Mouse (Mus musculus) 416B (cell line): ENCODE results near the gene Hoxb5.

Experiments used
- DNase-seq: peaks from one replicate; pipeline ENCODE4 v3.0.0; 2011; ENCODE audit warnings: low read depth

The Hoxb5 gene

GRCm38 (mm10) chr11:96340698-96341365 is 37.7 kb downstream of the Hoxb5 start:
- no peak for DNase-seq

DNA sequence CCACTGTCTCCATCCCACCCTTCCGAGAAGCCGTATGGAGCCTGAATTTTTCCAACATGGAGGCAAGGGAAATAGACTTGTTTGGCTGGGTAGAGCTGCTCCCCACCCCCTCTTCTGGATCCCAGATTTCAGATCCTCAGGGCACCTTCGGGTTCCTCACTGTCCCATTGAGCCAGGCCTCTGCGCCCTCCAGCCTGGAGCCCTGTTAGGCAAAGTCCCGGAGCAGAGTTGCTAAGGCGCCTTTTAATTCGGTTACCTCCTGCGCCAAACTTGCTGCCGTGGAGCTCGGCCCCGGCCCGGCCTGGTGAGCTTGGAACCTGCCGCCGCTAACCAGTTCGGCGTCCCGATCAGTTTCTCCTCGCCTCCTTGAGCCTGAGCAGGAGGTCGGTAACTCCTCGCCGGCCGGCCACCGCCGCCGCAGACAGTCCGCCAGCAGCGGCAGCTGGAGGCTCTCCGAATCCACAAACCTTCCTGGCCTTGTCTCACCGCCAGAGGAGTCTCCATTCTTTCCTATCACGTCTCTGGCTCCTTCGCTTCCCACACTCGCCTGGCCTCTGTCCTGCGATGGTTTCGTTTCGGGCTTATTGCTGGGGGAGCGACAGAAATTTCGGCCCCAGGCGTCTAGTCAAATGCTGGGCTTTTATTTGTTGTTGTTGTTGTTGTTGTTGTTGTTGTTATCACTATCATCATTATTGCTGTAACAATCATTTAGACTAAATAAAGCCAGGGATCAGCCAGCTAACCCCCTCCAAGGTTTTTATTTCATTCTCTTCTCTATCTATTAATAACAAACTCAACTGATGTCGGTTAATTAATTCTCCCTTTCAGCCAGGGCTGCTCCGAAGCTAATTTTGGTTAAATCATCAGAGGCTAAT is 38.8 kb downstream of the Hoxb5 start:
- DNase-seq = no peak

DNA sequence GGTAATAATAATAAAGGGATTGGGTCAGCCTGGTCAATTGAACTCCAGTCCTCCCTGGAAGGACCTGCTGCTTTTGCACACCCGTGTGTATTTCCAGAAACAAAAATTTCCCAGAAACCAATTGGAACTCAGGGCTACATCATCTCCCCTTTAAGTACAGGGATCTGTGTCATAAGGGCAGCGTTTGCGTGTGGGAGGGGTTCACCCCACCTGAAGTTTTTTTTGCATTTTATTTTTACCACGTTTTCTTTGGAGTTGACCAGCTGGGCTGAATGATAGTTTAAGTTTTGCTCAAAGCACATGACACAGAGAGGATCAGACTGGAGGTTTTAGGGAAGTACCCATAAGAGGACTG is 39.4 kb downstream of the Hoxb5 start:
- no peak for DNase-seq

DNA sequence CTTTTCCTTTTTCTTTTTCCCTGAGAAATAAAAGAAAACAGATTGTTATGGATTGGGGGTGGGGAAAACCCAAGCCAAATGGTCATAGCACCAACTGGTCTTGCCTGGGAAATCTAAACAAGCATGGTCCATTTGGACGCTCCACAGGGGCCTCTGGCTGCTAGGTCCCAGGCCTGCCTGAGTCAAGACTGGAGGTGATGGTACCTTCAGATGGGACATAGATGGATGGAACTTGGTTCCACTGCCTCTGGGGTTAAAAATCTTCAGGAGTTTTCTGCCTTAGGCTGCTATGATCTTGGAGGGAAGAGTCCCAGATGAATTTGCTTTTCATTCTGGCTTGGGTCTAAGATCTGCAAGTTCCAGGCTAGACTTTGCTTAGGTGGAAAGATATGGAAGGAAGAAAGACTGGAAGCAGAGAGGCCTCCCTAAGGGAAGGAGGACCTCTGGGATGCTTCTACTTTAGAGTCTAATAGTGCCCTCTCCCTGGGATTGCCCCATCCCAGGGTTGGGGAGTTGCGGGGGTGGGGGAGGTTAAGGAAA is 40.1 kb downstream of the Hoxb5 start:
- no peak for DNase-seq

DNA sequence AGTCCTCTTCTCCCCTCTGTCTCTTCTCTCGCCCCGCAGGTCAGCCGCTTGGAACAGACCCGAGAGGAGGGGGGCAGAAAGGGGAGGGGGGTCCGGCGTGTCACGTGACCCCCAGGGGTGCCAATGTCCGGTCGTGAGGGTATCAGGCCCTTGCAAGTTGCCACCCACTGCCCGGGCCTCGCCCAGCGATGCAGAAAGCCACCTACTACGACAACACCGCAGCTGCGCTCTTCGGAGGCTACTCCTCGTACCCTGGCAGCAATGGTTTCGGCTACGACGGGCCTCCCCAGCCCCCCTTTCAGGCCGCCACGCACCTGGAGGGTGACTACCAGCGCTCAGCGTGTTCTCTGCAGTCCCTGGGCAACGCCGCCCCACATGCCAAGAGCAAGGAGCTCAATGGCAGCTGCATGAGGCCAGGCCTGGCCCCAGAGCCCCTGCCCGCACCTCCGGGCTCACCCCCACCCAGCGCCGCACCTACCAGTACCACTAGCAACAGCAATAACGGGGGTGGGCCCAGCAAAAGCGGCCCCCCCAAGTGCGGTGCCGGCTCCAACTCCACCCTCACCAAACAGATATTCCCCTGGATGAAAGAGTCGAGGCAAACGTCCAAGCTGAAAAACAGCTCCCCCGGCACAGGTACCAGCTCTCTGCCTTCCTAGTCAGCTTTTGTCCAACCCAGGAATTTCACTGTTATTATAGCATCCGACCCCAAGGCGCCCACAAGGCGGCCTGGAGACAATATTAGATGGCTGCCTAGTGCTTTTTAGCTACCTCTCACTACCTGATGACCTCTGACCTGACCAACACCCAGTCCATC is 41.1 kb downstream of the Hoxb5 start:
- no peak for DNase-seq

- DNase-seq = no peak
Measured at GRCm38 (mm10) chr11:96344878-96345159, 41.7 kb downstream of the Hoxb5 start.

GRCm38 (mm10) chr11:96345220-96345892 is 42.2 kb downstream of the Hoxb5 start:
- DNase-seq = no peak

GRCm38 (mm10) chr11:96345893-96346806 is 43.0 kb downstream of the Hoxb5 start:
- DNase-seq = no peak

- no peak for DNase-seq
Measured at GRCm38 (mm10) chr11:96346916-96347520, 43.9 kb downstream of the Hoxb5 start.

GRCm38 (mm10) chr11:96347717-96348116 is 44.6 kb downstream of the Hoxb5 start:
- DNase-seq = no peak

GRCm38 (mm10) chr11:96348141-96348928 is 45.2 kb downstream of the Hoxb5 start:
- DNase-seq = no peak

DNA sequence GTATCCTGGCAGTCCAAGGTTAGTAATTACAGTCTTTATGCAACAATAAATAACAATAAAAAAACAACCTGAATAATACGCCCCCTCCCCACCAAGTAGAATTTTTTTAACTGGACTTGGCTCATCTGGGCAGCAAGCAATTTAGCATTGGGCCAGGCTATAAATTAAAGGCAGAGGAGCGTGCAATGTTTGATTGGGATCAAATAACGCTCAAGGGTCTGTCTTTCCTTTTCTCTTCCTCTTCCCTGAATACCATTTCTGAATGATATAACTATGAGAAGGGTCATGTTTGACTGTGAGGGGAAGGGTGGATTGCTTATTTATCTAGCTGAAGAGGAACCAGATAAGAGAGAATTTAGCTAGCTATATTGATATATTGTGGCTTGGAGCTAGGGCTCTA is 45.9 kb downstream of the Hoxb5 start:
- no peak for DNase-seq

- no peak for DNase-seq
Measured at GRCm38 (mm10) chr11:96349491-96350340, 46.6 kb downstream of the Hoxb5 start.

GRCm38 (mm10) chr11:96350341-96350624 is 47.1 kb downstream of the Hoxb5 start, which contains the start of gene Hoxb2:
Gene Hoxb2 (plus strand): TSS chr11:96350525.
- no peak for DNase-seq

DNA sequence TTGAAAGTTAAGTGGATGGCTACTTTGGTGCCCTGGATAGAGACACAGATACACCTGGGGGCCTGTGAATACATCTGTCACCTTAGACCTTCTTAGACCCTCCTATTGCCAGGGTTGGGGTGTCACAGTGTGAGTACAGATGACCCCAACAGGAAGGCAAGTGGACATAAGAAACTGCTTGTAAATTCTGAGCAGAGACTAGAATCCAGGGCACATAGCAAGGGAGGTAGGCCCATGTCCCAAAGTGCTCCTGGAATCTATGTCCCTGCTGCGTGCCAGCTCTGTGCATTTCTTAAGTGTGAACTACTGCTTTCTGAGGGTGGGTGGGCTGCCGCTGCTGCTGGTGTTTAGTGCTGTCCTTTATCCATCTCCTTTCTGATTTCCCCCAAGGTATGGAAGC is 47.7 kb downstream of the Hoxb5 start:
- no peak for DNase-seq

DNA sequence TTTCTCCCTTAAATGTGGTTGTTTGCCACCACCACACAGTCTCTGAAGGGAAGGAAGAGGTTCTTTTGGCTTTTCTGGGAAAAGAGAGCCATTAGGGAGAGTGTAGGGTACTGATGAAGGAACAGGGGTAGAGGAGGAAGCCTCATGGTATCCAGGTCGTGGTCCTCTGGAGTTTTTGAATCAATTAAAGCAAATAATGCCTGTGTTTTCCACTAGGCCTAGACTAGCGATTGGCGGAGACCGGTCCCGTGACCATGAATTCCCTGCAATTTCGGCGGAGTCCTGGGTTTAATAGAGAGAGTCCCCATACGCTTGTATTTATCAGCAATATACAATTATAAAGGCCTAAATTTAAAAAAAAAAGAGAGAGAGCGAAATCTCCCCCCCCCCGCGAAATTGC is 48.2 kb downstream of the Hoxb5 start:
- no peak for DNase-seq

DNA sequence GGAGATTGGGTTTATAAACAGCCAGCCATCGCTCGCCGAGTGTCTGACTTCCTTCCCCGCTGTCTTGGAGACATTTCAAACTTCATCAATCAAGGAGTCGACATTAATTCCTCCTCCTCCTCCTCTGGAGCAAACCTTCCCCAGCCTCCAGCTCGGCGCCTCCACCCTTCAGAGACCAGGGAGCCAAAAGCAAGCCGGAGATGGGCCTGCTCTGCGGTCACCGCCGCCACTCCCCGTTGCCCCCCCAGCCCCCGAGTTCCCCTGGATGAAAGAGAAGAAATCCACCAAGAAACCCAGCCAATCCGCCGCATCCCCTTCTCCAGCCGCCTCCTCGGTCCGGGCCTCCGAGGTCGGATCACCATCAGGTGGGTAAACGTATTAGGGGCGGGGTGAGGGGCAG is 48.7 kb downstream of the Hoxb5 start:
- DNase-seq = no peak

GRCm38 (mm10) chr11:96352691-96353521 is 49.8 kb downstream of the Hoxb5 start:
- no peak for DNase-seq
